Mouse (Mus musculus) mouse embryonic stem cell (cell line): ENCODE data around the gene Rce1.

Source experiments
- in situ Hi-C, 2 experiments: fragments of 300-500 bp; cut with MboI; formaldehyde crosslinking; loops; 1 replicate in 1 of 2; 3 replicates in 1 of 2; pipeline ENCODE4 v1.14.3; 2019 to 2020; ENCODE audit warnings: low sequenced_read_pairs in 2 of 2, low pct_unique_long_range_greater_than_20kb in 1 of 2, mixed read lengths in 1 of 2; ENCODE audit not compliant: unreplicated experiment in 1 of 2

Gene Rce1

DNA sequence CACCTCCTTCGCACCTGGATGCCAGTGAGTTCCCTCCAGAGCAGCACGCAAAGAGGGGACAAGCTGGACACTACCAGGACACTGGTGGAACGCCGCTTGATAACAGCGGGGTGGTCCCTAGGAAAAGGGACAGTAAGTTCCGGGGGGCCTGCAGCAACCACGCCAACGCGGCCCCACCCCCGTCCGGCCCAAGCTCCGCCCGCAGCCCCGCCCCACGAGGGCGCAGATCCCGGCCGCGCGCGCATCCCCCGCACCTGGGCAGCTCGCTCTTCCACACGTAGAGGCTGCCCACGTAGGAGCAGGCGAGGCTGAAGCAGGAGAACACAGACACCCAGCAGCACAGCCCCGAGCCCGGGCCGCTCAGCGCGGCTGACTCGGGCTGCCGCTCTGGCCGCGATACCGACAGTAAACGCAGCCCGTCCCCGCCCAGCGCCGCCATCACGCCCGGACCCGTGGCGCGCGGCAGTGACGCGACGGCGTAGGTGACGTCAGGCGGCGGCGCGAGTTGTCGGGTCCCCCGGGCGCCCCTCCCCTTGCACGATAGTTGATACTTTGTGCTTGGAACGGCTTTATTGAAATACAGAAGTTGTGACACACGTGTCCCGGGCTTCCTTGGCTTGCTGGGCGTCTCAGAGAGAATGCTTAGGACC lies at the start of gene Rce1:
Gene Rce1, minus strand, starts transcription at position 463 of the 650 bp plus-strand sequence.
- in situ Hi-C loops, result loop anchor here (25.0 kb wide), 2 partner anchors 237 to 362 kb away; partner anchors contain the start of genes Ctsf (in 2 of the 2) and Npas4 (in 1 of the 2)

- in situ Hi-C loops, result no loop called here
Observed at GRCm38 (mm10) chr19:4672401-4672800, 47.0 kb upstream of the Rce1 start.

- in situ Hi-C loops, result no loop called here
Observed at GRCm38 (mm10) chr19:4670776-4671175, 45.3 kb upstream of the Rce1 start.

DNA sequence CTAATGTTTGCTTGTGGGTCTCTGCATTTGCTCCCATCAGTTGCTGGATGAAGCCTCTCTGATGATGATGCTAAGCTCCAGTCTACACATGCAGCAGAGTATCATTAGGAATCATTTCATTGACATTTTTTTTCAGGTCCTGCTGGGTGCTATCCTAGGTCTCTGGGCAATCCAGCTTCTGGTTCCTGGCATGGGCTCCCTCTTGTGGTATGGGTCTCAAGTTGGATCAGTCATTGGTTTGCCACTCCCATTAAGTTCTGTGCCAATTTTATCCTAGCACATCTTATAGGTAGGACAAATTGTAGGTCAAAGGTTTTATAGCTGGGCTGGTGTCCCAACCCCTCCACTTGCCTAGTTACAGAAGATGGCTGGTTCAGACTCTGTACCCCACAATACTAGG lies 41.4 kb upstream of the Rce1 start:
- in situ Hi-C loops, result no loop called here

DNA sequence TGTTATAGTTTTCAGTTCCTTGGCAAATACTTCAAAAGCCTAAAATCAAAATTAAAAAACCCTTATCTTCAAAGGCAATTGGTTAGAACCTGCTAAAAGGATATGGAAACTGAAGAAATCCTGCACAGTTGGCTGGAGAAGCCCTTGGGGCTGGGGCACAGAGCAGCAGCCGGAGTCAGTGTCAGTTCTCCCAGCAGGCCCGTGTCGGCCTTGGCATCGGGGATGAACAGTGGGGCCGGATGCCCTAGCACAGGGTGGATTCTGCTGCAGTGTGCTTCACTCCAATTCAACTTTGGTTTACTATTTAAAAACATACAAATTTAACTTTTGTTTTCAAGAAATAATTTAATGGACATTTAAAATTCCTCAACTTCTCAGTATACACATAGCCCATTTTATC lies 32.7 kb upstream of the Rce1 start:
- in situ Hi-C loops, result no loop called here

GRCm38 (mm10) chr19:4646917-4647492 lies 21.6 kb upstream of the Rce1 start:
- in situ Hi-C loops, result loop anchor here (5.0 to 25.0 kb wide), 4 partner anchors 95 to 340 kb away; partner anchors contain the start of genes Ctsf (in 2 of the 2) and Npas4 (in 1 of the 2)

- in situ Hi-C loops, result loop anchor here (5.0 to 25.0 kb wide), 4 partner anchors 98 to 343 kb away; partner anchors contain the start of genes Ctsf (in 2 of the 2) and Npas4 (in 1 of the 2)
Observed at GRCm38 (mm10) chr19:4644271-4644670, 18.8 kb upstream of the Rce1 start.

- in situ Hi-C loops, result loop anchor here (25.0 kb wide), 2 partner anchors 226 to 351 kb away; partner anchors contain the start of genes Ctsf (in 2 of the 2) and Npas4 (in 1 of the 2)
Observed at GRCm38 (mm10) chr19:4635986-4636385, 10.5 kb upstream of the Rce1 start.

- in situ Hi-C loops, result loop anchor here (25.0 kb wide), 2 partner anchors 233 to 358 kb away; partner anchors contain the start of genes Ctsf (in 2 of the 2) and Npas4 (in 1 of the 2)
Observed at GRCm38 (mm10) chr19:4628819-4629218, 3.4 kb upstream of the Rce1 start.

- in situ Hi-C loops, result loop anchor here (25.0 kb wide), 2 partner anchors 236 to 361 kb away; partner anchors contain the start of genes Ctsf (in 2 of the 2) and Npas4 (in 1 of the 2)
Observed at GRCm38 (mm10) chr19:4625829-4626535, 541 bp upstream of the Rce1 start.

DNA sequence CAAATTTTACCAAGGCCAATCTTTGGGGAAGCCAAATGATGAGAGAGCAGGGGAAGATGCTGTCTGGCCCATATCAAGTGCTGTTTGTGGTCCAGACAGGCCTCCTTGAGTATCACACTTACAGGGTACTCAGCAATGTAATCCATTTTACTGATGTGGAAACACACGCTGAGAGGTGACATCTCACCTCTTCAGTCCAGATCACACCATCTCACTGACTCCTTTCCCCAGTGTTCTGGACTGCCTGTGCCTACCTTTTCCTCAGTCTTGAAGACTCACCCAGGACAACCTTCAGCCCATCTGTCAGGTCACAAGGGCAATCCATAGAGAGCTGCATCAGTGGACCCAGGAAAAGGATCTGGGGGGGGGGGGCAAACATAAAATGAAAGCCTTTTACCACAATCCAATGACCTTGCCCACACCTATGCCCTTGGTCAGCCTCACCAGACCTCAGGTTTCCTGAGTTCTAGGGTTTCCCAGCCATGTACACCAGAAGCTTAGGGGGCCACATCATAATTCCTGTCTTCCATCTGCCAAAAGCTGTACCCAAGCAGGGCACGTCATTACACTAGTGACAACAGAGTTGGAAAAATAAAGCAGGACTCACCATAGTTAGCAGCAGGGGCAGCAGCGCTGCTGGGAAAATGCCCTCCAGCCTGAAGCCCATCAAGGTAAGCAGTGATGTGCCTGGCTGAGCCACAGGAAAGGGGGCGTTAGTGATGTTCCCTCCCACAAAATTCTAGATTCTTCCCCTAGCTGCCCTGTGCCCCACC lies 849 bp downstream of the Rce1 start:
- in situ Hi-C loops, result loop anchor here (25.0 kb wide), 2 partner anchors 238 to 363 kb away; partner anchors contain the start of genes Ctsf (in 2 of the 2) and Npas4 (in 1 of the 2)

DNA sequence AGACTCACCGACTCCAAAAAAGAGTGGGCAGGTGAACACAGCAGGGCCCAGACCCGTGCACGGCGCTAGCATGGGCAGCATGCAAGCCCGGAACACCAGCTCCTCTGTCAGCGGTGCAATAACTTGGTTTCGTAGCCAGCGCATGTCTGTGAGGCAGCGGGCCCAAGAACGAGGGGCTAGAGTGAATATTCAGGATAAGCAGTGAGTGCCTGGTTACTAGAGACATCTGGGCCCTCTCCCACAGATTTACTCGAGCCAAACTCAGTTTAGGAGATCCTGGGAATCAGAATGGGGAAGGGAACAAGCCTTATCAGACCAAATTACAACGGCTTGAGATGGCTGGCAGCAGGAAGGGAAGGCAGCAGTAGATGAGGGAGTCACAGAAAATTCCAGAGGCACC lies 1.4 kb downstream of the Rce1 start:
- in situ Hi-C loops, result no loop called here

DNA sequence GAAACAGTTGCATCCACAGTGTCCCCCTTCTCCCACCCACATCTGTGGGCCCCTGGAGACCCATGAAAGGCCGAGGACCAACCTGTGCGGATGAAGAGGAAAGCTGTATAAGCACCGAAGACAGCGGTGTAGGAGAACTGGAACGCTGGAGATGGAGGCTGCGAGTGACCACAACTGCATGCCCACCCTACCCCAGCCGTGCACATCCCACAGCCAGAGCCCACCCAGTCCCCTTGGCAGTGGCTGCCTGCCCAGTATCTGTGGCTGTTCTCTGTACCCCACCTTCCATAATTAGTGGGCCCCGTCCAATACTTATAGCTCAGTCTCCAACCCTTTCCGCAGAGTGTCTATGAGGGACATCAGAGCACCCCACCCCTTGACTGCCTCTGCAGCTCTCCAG lies 2.0 kb downstream of the Rce1 start:
- in situ Hi-C loops, result no loop called here

GRCm38 (mm10) chr19:4622780-4623179 lies 2.7 kb downstream of the Rce1 start:
- in situ Hi-C loops, result no loop called here

GRCm38 (mm10) chr19:4620721-4621120 lies 4.7 kb downstream of the Rce1 start:
- in situ Hi-C loops, result no loop called here

DNA sequence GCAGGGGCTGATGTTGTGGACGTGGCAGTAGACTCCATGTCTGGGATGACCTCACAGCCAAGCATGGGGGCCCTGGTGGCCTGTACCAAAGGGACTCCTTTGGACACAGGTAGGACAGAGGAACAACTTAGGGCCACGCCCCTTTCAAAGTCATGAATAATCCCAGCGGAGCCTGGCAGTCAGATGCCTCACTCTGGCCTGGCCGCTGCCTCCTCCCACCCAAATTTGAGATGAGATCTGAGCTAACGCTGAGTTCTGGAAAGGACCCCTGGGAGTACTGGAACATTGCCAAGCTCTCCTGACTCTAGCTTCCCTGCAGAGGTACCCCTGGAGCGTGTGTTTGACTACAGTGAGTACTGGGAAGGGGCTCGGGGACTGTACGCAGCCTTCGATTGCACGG lies 6.0 kb downstream of the Rce1 start:
- in situ Hi-C loops, result no loop called here

DNA sequence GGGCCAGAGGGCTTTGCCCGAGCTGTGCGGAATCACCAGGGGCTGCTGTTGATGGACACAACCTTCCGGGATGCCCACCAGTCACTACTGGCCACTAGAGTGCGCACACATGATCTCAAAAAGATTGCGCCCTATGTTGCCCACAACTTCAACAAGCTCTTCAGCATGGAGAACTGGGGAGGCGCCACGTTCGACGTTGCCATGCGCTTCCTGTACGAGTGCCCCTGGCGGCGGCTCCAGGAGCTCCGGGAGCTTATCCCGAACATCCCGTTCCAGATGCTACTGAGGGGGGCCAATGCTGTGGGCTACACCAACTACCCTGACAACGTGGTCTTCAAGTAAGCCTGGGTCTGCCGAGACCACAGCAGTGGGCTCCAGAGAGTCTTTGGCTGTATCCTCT lies 7.3 kb downstream of the Rce1 start:
- in situ Hi-C loops, result no loop called here

DNA sequence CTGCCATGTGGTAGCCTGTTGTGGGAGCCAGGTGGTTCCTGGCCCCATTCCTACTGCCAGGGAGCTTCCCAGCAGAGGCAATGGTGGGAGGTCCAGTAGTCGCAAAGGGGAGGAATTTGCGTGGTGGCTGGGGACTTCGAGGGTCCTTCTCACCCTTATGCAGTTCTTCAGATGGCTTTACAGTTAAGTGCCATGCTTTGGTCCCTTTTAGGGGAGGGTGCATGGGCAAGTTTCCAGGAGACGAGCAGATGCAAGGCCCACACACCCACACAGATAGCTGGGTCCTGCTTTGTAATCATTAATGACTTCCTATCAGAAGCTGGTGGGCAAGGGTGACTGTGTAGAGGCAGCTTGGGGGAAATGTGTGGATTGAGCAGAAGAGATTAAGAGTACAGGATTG lies 8.9 kb downstream of the Rce1 start:
- in situ Hi-C loops, result no loop called here
